Mouse (Mus musculus): Measurements from ENCODE around the gene Sart1. TPM values are rescaled to one million over a fixed set of nuclear protein-coding genes. Genes with fewer than 3 reads are reported as not detected.
A peak's percentile ranks its signal among the peaks of the same experiment; 100 is the strongest.
"Not testable (repeated sequence)": the region's sequence is repeated elsewhere in the genome, so short reads cannot be mapped to it uniquely, and the experiment has no call there.

The Sart1 gene
- polyA plus RNA-seq, 1 experiment from 2014 or later = 88.8 TPM

GRCm38 (mm10) chr19:5353609-5354008, 34.9 kb downstream of the Sart1 start:
- Histone ChIP-seq H3K4me1 (peaks cover 6% of the 10 kb centered on the region), H3K27ac (no peak overlapping the region), H3K36me3 (no peaks in the 10 kb centered on the region), H3K9me3 (no peaks in the 10 kb centered on the region), H3K27me3 (ENCODE audit: insufficient read depth, poor library complexity, severe bottlenecking) (peaks cover 10% of the 10 kb centered on the region; the same call in 1 of the 2 replicates), H3K4me3 (no peak overlapping the region)
- WGBS = 72% methylated on average over 2 of the region's 2 CpGs
- DNase-seq (ENCODE audit: low spot score) = no peak

DNA sequence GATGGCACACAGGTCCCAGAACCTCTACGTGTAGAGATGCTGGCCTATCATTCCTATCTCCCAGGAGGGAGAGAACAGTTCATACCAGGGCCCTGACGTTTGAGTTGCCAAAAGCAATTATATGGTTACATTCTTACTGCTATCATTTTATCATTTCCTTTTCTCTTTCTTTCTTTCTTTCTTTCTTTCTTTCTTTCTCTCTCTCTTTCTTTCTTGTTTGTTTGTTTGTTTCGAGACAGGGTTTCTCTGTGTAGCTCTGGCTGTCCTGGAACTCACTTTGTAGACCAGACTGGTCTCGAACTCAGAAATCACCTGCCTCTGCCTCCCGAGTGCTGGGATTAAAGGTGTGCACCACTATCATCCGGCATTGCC, 39.0 kb downstream of the Sart1 start, which contains the start of gene Cst6:
TSS of gene Cst6 (minus strand) at position 73 of the 372 bp plus-strand sequence.
- WGBS = 62% methylated on average over 6 of the region's 6 CpGs
- H3K4me1 ChIP-seq; H3K9me3 ChIP-seq; H3K36me3 ChIP-seq; DNase-seq (ENCODE audit: low spot score): not testable (repeated sequence)
- Histone ChIP-seq H3K27ac (peak within 1 kb of the TSS; percentile 26; the same call in 1 of the 2 replicates), H3K4me3 (peak within 1 kb of the TSS; percentile 58), H3K27me3 (ENCODE audit: insufficient read depth, poor library complexity, severe bottlenecking) (peaks cover 16% of the 10 kb centered on the region; the same call in 1 of the 2 replicates)

GRCm38 (mm10) chr19:5348526-5349501, 39.7 kb downstream of the Sart1 start:
- Histone ChIP-seq H3K4me1 (peaks cover 9% of the 10 kb centered on the region), H3K9me3 (no peaks in the 10 kb centered on the region), H3K27me3 (ENCODE audit: insufficient read depth, poor library complexity, severe bottlenecking) (peaks cover 16% of the 10 kb centered on the region; the same call in 1 of the 2 replicates), H3K4me3 (peak overlapping the region; percentile 58), H3K27ac (peak overlapping the region; percentile 26; the same call in 1 of the 2 replicates), H3K36me3 (no peaks in the 10 kb centered on the region)
- DNase-seq (ENCODE audit: low spot score) = no peak
- WGBS = 6% methylated on average over 34 of the region's 34 CpGs

DNA sequence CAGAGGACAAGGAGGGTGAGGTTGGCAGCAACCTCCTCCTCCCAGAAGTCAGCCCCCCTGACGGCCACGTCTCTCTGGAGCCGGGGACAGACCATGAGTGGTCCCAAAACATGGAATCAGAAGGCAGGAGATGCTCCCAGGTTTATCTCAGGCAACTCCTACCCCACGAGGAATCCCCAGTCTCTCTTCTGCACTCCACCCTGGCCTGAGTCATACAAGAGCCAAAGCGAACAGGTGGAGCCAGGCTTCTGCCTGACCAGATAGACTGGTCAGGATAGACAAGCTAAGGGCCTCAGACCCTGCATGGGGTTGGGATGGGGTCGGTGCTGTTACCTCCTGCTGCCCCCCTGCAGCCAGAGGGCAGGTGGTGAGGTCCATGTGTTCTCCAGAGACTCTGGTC, 40.4 kb downstream of the Sart1 start:
- Histone ChIP-seq H3K27me3 (ENCODE audit: insufficient read depth, poor library complexity, severe bottlenecking) (peaks cover 16% of the 10 kb centered on the region; the same call in 1 of the 2 replicates), H3K27ac (no peak overlapping the region), H3K4me3 (no peak overlapping the region), H3K9me3 (no peaks in the 10 kb centered on the region), H3K36me3 (no peaks in the 10 kb centered on the region), H3K4me1 (peaks cover 9% of the 10 kb centered on the region)
- no peak for DNase-seq (ENCODE audit: low spot score)
- WGBS = 68% methylated on average over 6 of the region's 6 CpGs

GRCm38 (mm10) chr19:5345297-5346131, 43.0 kb downstream of the Sart1 start:
- Histone ChIP-seq H3K36me3 (no peaks in the 10 kb centered on the region), H3K4me1 (peaks cover 9% of the 10 kb centered on the region), H3K9me3 (no peaks in the 10 kb centered on the region), H3K4me3 (no peak overlapping the region), H3K27ac (no peak overlapping the region), H3K27me3 (ENCODE audit: insufficient read depth, poor library complexity, severe bottlenecking) (peaks cover 16% of the 10 kb centered on the region; the same call in 1 of the 2 replicates)
- WGBS = 68% methylated on average over 6 of the region's 6 CpGs
- no peak for DNase-seq (ENCODE audit: low spot score)

DNA sequence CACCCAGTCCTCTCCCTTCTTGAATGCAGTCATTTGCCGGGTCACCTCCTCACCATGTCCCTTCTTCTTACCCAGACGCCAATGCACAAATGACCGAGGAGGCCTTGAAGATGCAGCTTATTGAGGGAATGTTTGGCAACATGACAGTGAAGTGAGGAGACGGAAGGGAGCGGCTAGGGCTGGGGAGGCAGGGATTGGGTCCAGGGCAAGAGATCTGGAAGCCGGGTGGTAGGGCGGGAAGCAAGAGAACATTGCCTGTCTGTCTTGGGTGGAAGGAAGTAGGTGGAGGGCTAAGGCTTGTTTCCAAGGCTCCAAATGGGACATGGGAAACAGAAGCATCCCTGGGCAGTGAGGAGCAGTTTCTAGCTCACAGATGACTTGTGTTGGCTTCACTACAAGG, 47.1 kb downstream of the Sart1 start:
- no peaks in the 10 kb centered on the region for H3K36me3 ChIP-seq
- H3K27ac ChIP-seq = no peak overlapping the region
- WGBS = 90% methylated on average over 7 of the region's 7 CpGs
- H3K27me3 ChIP-seq (ENCODE audit: insufficient read depth, poor library complexity, severe bottlenecking) = no peaks in the 10 kb centered on the region
- no peaks in the 10 kb centered on the region for H3K9me3 ChIP-seq
- H3K4me3 ChIP-seq = no peak overlapping the region
- DNase-seq (ENCODE audit: low spot score) = no peak
- 0 out of 2 replicates have a peak, but pooled peaks cover 3% of the 10 kb centered on the region for H3K4me1 ChIP-seq

GRCm38 (mm10) chr19:5337975-5338374, 50.5 kb downstream of the Sart1 start:
- no peaks in the 10 kb centered on the region for H3K36me3 ChIP-seq
- H3K27me3 ChIP-seq (ENCODE audit: insufficient read depth, poor library complexity, severe bottlenecking) = no peaks in the 10 kb centered on the region
- WGBS = 18% methylated on average over 5 of the region's 5 CpGs
- DNase-seq (ENCODE audit: low spot score) = no peak
- no peak overlapping the region for H3K4me3 ChIP-seq
- H3K9me3 ChIP-seq = no peaks in the 10 kb centered on the region
- H3K27ac ChIP-seq = no peak overlapping the region
- H3K4me1 ChIP-seq = peaks cover 8% of the 10 kb centered on the region

DNA sequence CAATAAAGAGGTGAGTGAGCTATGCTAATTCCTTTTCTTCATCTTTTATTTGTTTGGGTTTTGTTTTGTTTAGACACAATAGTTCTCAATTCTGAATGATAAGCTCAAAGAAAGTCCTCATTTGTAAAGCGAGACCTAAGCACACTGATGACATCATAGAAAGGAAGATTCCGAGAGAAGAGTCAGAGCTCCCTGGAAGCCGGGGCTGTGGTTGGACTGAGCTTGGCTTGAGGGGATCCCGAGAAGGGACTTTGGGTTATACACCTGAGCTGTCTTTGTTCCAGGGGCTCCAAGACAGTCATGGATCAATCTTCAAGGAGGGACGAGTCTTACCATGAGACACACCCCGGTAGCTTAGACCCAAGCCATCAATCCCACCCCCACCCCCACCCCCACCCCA, 53.1 kb downstream of the Sart1 start, which contains the start of gene Catsper1:
TSS of gene Catsper1 (plus strand) at position 301 of the 400 bp plus-strand sequence.
- no peak within 1 kb of the TSS for H3K4me3 ChIP-seq
- H3K9me3 ChIP-seq = no peaks in the 10 kb centered on the region
- H3K27ac ChIP-seq = no peak within 1 kb of the TSS
- H3K36me3 ChIP-seq = no peaks in the 10 kb centered on the region
- WGBS = 79% methylated on average over 6 of the region's 6 CpGs
- H3K4me1 ChIP-seq = peaks cover 8% of the 10 kb centered on the region
- no peaks in the 10 kb centered on the region for H3K27me3 ChIP-seq (ENCODE audit: insufficient read depth, poor library complexity, severe bottlenecking)
- DNase-seq (ENCODE audit: low spot score) = no peak

- DNase-seq (ENCODE audit: low spot score) = no peak
- 56% methylated on average over 5 of the region's 5 CpGs for WGBS
- Histone ChIP-seq H3K4me3 (no peak overlapping the region), H3K4me1 (peaks cover 8% of the 10 kb centered on the region), H3K36me3 (no peaks in the 10 kb centered on the region), H3K9me3 (no peaks in the 10 kb centered on the region), H3K27me3 (ENCODE audit: insufficient read depth, poor library complexity, severe bottlenecking) (no peaks in the 10 kb centered on the region), H3K27ac (no peak overlapping the region)
Measured at GRCm38 (mm10) chr19:5334741-5335140, 53.8 kb downstream of the Sart1 start.

DNA sequence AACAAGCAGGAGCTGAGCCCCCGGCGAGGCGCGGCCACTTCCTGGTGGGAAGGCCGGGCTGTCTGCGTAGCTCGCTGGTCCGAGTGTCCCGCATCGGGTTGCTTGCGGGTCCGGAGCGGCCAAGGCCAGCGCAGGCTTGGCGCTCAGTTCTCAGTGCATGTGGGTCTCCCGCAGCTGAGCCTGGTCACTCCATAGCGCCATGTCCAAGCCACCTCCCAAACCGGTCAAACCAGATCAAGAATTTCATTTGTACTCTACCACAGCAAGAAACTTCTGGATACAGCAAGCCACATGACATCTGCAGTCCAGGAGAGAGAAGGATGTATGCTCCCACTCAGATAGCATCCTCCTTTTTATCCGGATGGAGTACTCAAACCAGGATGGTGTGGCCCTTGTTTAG, 60.5 kb downstream of the Sart1 start:
- Histone ChIP-seq H3K9me3 (no peaks in the 10 kb centered on the region), H3K27ac (no peak overlapping the region), H3K27me3 (ENCODE audit: insufficient read depth, poor library complexity, severe bottlenecking) (no peaks in the 10 kb centered on the region), H3K4me3 (no peak overlapping the region), H3K4me1 (no peaks in the 10 kb centered on the region; the same call in 1 of the 2 replicates), H3K36me3 (no peaks in the 10 kb centered on the region)
- WGBS = 70% methylated on average over 19 of the region's 19 CpGs
- DNase-seq (ENCODE audit: low spot score) = no peak
